Mouse (Mus musculus): ENCODE data around the gene Olfr503. TPM values are rescaled to one million over a fixed set of nuclear protein-coding genes. Genes with fewer than 3 reads are reported as not detected.
"Not testable (repeated sequence)": the region's sequence is repeated elsewhere in the genome, so short reads cannot be mapped to it uniquely, and the experiment has no call there.

Gene Olfr503
- polyA plus RNA-seq (2014; fragmentation: Nextera tagmentation; extraction: Ambion mirVana) = not detected in 2 replicates

DNA sequence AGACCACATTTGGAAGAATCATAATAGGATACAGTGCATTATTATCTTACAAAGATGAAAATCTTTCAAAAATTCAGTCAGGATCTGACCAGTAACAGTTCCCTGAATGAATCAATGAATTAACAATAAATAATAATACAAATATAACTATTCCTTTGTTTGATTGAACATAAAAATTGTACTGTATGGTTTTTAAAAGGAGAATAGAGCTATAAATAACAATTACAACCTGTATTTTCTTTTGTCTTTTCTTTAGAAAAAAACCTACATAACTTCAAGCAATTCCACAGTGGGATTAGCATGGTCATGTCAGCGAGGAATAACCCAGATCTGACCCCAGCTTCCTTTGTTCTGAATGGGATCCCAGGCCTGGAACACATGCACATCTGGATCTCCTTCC lies at the start of gene Olfr503:
Gene Olfr503, plus strand, starts transcription at position 301 of the 400 bp plus-strand sequence.
- H3K4me1 ChIP-seq (replicated peaks; ENCODE audit: control insufficient read depth, insufficient read depth, low read length); H3K9me3 ChIP-seq (ENCODE audit: control insufficient read depth, low read length); ATAC-seq (replicated peaks; ENCODE audit: low FRiP score); H3K9ac ChIP-seq (ENCODE audit: low read depth, low read length); DNase-seq (ENCODE audit: low spot score); H3K4me3 ChIP-seq (ENCODE audit: low read depth, low read length); H3K27ac ChIP-seq (ENCODE audit: low read depth, low read length); H3K4me2 ChIP-seq; H3K36me3 ChIP-seq (ENCODE audit: control insufficient read depth, insufficient read depth, low read length); H3K27me3 ChIP-seq (replicated peaks; ENCODE audit: control insufficient read depth, insufficient read depth, low read length): not testable (repeated sequence)
- WGBS = 39% methylated on average over 1 of the region's 1 CpGs

DNA sequence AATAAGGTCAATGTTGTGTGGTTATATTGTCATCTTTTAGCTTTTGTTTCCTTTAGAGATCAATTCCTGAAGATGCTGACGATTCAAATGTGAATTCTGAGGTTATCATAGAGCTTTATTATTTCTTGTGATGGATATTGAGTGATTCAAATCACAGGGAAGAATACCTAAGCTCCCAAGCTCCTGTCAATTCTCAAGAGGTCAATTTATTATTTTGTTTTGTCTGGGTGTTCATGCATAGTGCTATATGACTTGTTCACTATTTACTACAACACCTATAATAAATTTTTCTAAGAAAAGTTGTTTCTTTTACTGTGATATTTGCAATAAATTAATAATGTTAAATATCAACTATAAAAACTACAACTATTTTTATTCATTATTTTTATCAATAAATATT lies 19.4 kb upstream of the Olfr503 start, which contains the start of gene Olfr502:
Gene Olfr502, minus strand, starts transcription at position 101 of the 400 bp plus-strand sequence.
- H3K27me3 ChIP-seq (replicated peaks; ENCODE audit: control insufficient read depth, insufficient read depth, low read length) = no peaks in the 10 kb centered on the region
- H3K4me1 ChIP-seq (replicated peaks; ENCODE audit: control insufficient read depth, insufficient read depth, low read length) = no peaks in the 10 kb centered on the region
- no peak for ATAC-seq (replicated peaks; ENCODE audit: low FRiP score)
- no peak within 1 kb of the TSS for H3K4me2 ChIP-seq
- WGBS = 53% methylated on average over 1 of the region's 1 CpGs
- H3K9me3 ChIP-seq (ENCODE audit: control insufficient read depth, low read length) = no peaks in the 10 kb centered on the region; the same call in 1 of the 2 replicates
- no peak within 1 kb of the TSS for H3K9ac ChIP-seq (ENCODE audit: low read depth, low read length)
- no peak for DNase-seq (ENCODE audit: low spot score)
- no peak within 1 kb of the TSS for H3K27ac ChIP-seq (ENCODE audit: low read depth, low read length)
- no peak within 1 kb of the TSS for H3K4me3 ChIP-seq (ENCODE audit: low read depth, low read length)
- no peaks in the 10 kb centered on the region for H3K36me3 ChIP-seq (ENCODE audit: control insufficient read depth, insufficient read depth, low read length)

DNA sequence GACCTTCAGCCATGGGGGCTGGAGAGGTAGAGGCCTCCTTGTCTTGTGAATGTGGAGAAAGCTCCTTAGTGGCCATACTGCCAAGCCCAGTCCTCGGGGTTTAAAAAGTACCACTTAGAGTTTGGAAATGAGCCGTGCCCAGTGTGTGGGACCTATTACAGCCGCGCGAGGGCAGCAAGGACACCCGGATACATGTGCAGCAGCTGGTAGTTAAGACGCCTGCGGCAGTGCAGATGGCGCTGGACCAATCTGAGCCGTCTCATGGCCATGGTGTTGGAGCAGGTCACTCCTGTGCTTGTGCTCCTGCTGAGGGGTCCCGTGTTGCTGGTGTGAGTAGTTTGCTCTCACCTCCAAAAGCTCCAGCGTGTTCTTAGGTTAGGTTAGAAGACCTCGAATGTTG lies 1.9 kb upstream of the Olfr503 start:
- DNase-seq (ENCODE audit: low spot score) = no peak
- 74% methylated on average over 13 of the region's 13 CpGs for WGBS
- Histone ChIP-seq H3K4me3 (ENCODE audit: low read depth, low read length) (no peak overlapping the region), H3K4me2 (no peak overlapping the region), H3K4me1 (replicated peaks; ENCODE audit: control insufficient read depth, insufficient read depth, low read length) (no peaks in the 10 kb centered on the region), H3K9ac (ENCODE audit: low read depth, low read length) (no peak overlapping the region), H3K27me3 (replicated peaks; ENCODE audit: control insufficient read depth, insufficient read depth, low read length) (no peaks in the 10 kb centered on the region), H3K36me3 (ENCODE audit: control insufficient read depth, insufficient read depth, low read length) (no peaks in the 10 kb centered on the region), H3K9me3 (ENCODE audit: control insufficient read depth, low read length) (no peaks in the 10 kb centered on the region; the same call in 1 of the 2 replicates), H3K27ac (ENCODE audit: low read depth, low read length) (no peak overlapping the region)
- ATAC-seq (replicated peaks; ENCODE audit: low FRiP score) = no peak

DNA sequence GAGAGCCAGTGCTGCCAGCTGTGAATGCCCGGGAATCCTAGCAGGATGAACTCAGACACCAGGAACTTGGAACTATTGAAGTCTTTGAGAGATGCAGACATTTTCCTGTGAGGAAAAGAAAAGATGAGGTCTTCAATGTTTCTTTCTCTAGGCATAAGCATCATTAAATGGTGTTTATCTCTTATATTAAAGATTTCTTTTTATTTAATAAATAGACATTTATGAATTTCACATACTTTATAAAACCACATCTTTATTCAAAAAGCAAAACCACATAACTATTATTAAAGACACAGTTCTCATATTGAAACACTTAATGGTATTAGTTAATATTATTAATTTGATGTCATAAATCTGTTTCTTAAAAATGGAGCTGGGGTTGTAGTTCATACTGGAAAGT lies 21.4 kb downstream of the Olfr503 start, which contains the start of gene Olfr504:
Gene Olfr504, minus strand, starts transcription at position 101 of the 400 bp plus-strand sequence.
- Histone ChIP-seq H3K36me3 (ENCODE audit: control insufficient read depth, insufficient read depth, low read length) (no peaks in the 10 kb centered on the region), H3K4me3 (ENCODE audit: low read depth, low read length) (no peak within 1 kb of the TSS), H3K27me3 (replicated peaks; ENCODE audit: control insufficient read depth, insufficient read depth, low read length) (no peaks in the 10 kb centered on the region), H3K4me2 (no peak within 1 kb of the TSS), H3K4me1 (replicated peaks; ENCODE audit: control insufficient read depth, insufficient read depth, low read length) (no peaks in the 10 kb centered on the region), H3K9me3 (ENCODE audit: control insufficient read depth, low read length) (no peaks in the 10 kb centered on the region), H3K27ac (ENCODE audit: low read depth, low read length) (no peak within 1 kb of the TSS), H3K9ac (ENCODE audit: low read depth, low read length) (no peak within 1 kb of the TSS)
- ATAC-seq (replicated peaks; ENCODE audit: low FRiP score) (no peak), DNase-seq (ENCODE audit: low spot score) (no peak)
- WGBS = 89% methylated on average over 1 of the region's 1 CpGs

DNA sequence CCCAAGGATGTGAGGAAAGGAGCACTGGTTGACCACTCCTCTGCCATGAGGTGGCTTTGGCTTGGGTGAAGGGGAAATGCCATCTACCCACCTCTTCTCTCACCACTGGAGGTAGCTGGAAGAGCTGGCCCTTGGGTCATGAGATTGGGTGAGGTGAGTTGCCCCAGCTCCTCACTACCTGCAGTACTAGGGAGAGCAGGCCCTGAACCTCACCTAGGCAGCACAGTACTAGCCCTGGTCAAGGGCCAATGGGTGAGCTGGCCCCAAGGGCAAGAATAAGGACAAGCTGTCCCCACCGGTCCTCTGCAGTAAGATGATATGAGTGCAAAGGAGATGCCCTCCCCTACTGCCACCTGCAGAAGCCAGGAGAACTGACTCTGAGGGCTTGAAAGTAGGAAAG lies 45.5 kb downstream of the Olfr503 start:
- Histone ChIP-seq H3K36me3 (ENCODE audit: control insufficient read depth, insufficient read depth, low read length) (no peaks in the 10 kb centered on the region), H3K9ac (ENCODE audit: low read depth, low read length) (no peak overlapping the region), H3K9me3 (ENCODE audit: control insufficient read depth, low read length) (no peaks in the 10 kb centered on the region), H3K4me3 (ENCODE audit: low read depth, low read length) (no peak overlapping the region), H3K4me2 (no peak overlapping the region), H3K27me3 (replicated peaks; ENCODE audit: control insufficient read depth, insufficient read depth, low read length) (no peaks in the 10 kb centered on the region), H3K27ac (ENCODE audit: low read depth, low read length) (no peak overlapping the region), H3K4me1 (replicated peaks; ENCODE audit: control insufficient read depth, insufficient read depth, low read length) (no peaks in the 10 kb centered on the region)
- DNase-seq (ENCODE audit: low spot score) = no peak
- WGBS = 88% methylated on average over 1 of the region's 1 CpGs
- ATAC-seq (replicated peaks; ENCODE audit: low FRiP score) = no peak; the same call in 1 of the 2 replicates

Other genes starting within 250 kb of the Olfr503 start
- not detected in 2 replicates for gene Olfr491, start 231.1 kb upstream of the Olfr503 start, polyA plus RNA-seq (2014; fragmentation: Nextera tagmentation; extraction: Ambion mirVana)
- not detected in 2 replicates for gene Olfr492, start 220.9 kb upstream of the Olfr503 start, polyA plus RNA-seq (2014; fragmentation: Nextera tagmentation; extraction: Ambion mirVana)
- not detected in 2 replicates for gene Olfr493, start 197.5 kb upstream of the Olfr503 start, polyA plus RNA-seq (2014; fragmentation: Nextera tagmentation; extraction: Ambion mirVana)
- not detected in 2 replicates for gene Olfr494, start 179.2 kb upstream of the Olfr503 start, polyA plus RNA-seq (2014; fragmentation: Nextera tagmentation; extraction: Ambion mirVana)
- gene Olfr495, start 151.4 kb upstream of the Olfr503 start, polyA plus RNA-seq (2014; fragmentation: Nextera tagmentation; extraction: Ambion mirVana) = not detected in 2 replicates
- not detected in 2 replicates for gene Olfr497, start 124.1 kb upstream of the Olfr503 start, polyA plus RNA-seq (2014; fragmentation: Nextera tagmentation; extraction: Ambion mirVana)
- gene Olfr498, start 79.2 kb upstream of the Olfr503 start, polyA plus RNA-seq (2014; fragmentation: Nextera tagmentation; extraction: Ambion mirVana) = not detected in 2 replicates
- gene Olfr502, start 19.5 kb upstream of the Olfr503 start, polyA plus RNA-seq (2014; fragmentation: Nextera tagmentation; extraction: Ambion mirVana) = not detected in 2 replicates
- gene Olfr504, start 21.3 kb downstream of the Olfr503 start, polyA plus RNA-seq (2014; fragmentation: Nextera tagmentation; extraction: Ambion mirVana) = not detected in 2 replicates
- gene Olfr506, start 66.3 kb downstream of the Olfr503 start, polyA plus RNA-seq (2014; fragmentation: Nextera tagmentation; extraction: Ambion mirVana) = not detected in 2 replicates
- not detected in 2 replicates for gene Olfr507, start 77.3 kb downstream of the Olfr503 start, polyA plus RNA-seq (2014; fragmentation: Nextera tagmentation; extraction: Ambion mirVana)
- gene Olfr508, start 85.5 kb downstream of the Olfr503 start, polyA plus RNA-seq (2014; fragmentation: Nextera tagmentation; extraction: Ambion mirVana) = not detected in 2 replicates
- gene Olfr509, start 107.4 kb downstream of the Olfr503 start, polyA plus RNA-seq (2014; fragmentation: Nextera tagmentation; extraction: Ambion mirVana) = not detected in 2 replicates
- not detected in 2 replicates for gene Olfr510, start 121.9 kb downstream of the Olfr503 start, polyA plus RNA-seq (2014; fragmentation: Nextera tagmentation; extraction: Ambion mirVana)
- gene Olfr512, start 168.8 kb downstream of the Olfr503 start, polyA plus RNA-seq (2014; fragmentation: Nextera tagmentation; extraction: Ambion mirVana) = not detected in 2 replicates
- not detected in 2 replicates for gene Olfr513, start 206.4 kb downstream of the Olfr503 start, polyA plus RNA-seq (2014; fragmentation: Nextera tagmentation; extraction: Ambion mirVana)